Mouse (Mus musculus) thymus, postnatal 36 days (tissue): ENCODE data around the gene Cecr2.
"Not testable (repeated sequence)": the region's sequence is repeated elsewhere in the genome, so short reads cannot be mapped to it uniquely, and the experiment has no call there.

ENCODE experiments used
- DNase-seq, 2 experiments: peaks; one replicate each; pipeline ENCODE4 v3.0.0; 2022; ENCODE audit warnings: mixed read lengths in 2 of 2

The Cecr2 gene

GRCm38 (mm10) chr6:120773763-120774162, 107.6 kb downstream of the Cecr2 start:
- DNase-seq, result no peak

- no peak for DNase-seq
Observed at GRCm38 (mm10) chr6:120776286-120776685, 110.1 kb downstream of the Cecr2 start.

- no peak for DNase-seq
Observed at GRCm38 (mm10) chr6:120777533-120777932, 111.4 kb downstream of the Cecr2 start.

GRCm38 (mm10) chr6:120778226-120778625, 112.1 kb downstream of the Cecr2 start:
- no peak for DNase-seq

- no peak for DNase-seq
Observed at GRCm38 (mm10) chr6:120782948-120783347, 116.8 kb downstream of the Cecr2 start.

GRCm38 (mm10) chr6:120784351-120784750, 118.2 kb downstream of the Cecr2 start:
- no peak for DNase-seq

GRCm38 (mm10) chr6:120788068-120788607, 122.0 kb downstream of the Cecr2 start:
- no peak for DNase-seq

- no peak for DNase-seq
Observed at GRCm38 (mm10) chr6:120788904-120789303, 122.7 kb downstream of the Cecr2 start.

GRCm38 (mm10) chr6:120790153-120790552, 124.0 kb downstream of the Cecr2 start:
- no peak for DNase-seq

- DNase-seq, result no peak
Observed at GRCm38 (mm10) chr6:120790717-120791116, 124.5 kb downstream of the Cecr2 start.

GRCm38 (mm10) chr6:120792947-120793346, 126.8 kb downstream of the Cecr2 start:
- no peak for DNase-seq

- no peak for DNase-seq
Observed at GRCm38 (mm10) chr6:120795422-120796086, 129.4 kb downstream of the Cecr2 start.

- no peak for DNase-seq
Observed at GRCm38 (mm10) chr6:120796111-120796510, 129.9 kb downstream of the Cecr2 start.

- DNase-seq, result no peak
Observed at GRCm38 (mm10) chr6:120798019-120798418, 131.8 kb downstream of the Cecr2 start.

- DNase-seq, result no peak
Observed at GRCm38 (mm10) chr6:120798905-120799304, 132.7 kb downstream of the Cecr2 start.

- DNase-seq, result no peak
Observed at GRCm38 (mm10) chr6:120799581-120800041, 133.4 kb downstream of the Cecr2 start.

- no peak for DNase-seq
Observed at GRCm38 (mm10) chr6:120806999-120807737, 141.0 kb downstream of the Cecr2 start.

GRCm38 (mm10) chr6:120807738-120808081, 141.5 kb downstream of the Cecr2 start:
- no peak for DNase-seq

GRCm38 (mm10) chr6:120811999-120812398, 145.8 kb downstream of the Cecr2 start:
- not testable (repeated sequence) for DNase-seq

GRCm38 (mm10) chr6:120819294-120819693, 153.1 kb downstream of the Cecr2 start:
- DNase-seq, result no peak

GRCm38 (mm10) chr6:120820144-120820543, 154.0 kb downstream of the Cecr2 start:
- no peak for DNase-seq
